Mouse (Mus musculus): ENCODE measurements around the gene Nek9.

DNA sequence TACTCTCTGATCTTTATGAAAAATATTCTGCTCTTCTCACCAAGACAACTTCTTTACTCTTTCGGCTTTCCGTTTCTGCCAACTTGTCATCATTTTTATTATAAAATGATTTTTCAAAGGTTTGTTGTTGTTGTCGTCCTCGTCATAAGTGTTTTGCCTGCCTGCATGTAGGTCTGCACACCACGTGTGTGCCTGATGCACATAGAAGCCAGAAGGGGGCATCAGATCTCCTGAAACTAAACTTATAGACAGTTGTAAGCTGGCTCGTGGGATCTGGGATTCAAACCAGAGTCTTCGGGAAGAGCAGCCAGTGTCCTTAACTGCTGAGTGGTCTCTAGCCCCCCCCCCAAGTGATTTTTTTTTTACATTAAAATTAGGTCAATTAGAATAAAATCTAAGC, 41.8 kb upstream of the Nek9 start:
- TF ChIP-seq CTCF (IDR thresholded peaks at IDR 0.05; ENCODE audit: extremely low read depth, insufficient read depth, low read length) (no peak), POLR2A (IDR thresholded peaks at IDR 0.05; ENCODE audit: extremely low read depth, insufficient read depth, low read length) (no peak)
